ENCODE assay signal across 34 mouse cellular contexts in genomic region chr13:104886308-104887032, GRCm38 (mm10). TPM values are rescaled to one million over a fixed set of nuclear protein-coding genes. Genes with fewer than 3 reads are reported as not detected.
"Had no signal": no experiment of that assay in that cellular context is flagged by ENCODE, and none has a peak within 500 bp of the region (broad histone marks: within the 10 kb centered on the region; RNA-seq: fewer than 3 reads in every experiment).

No protein-coding gene starts in this region.

- H3K27me3 ChIP-seq: heart, embryonic 12.5 days; hindbrain, embryonic 12.5 days; intestine, embryonic 15.5 days; limb, embryonic 13.5 days; limb, embryonic 15.5 days; liver, embryonic 12.5 days had no signal

- H3K27ac ChIP-seq: gastrocnemius, adult 2 months; heart, adult 2 months; hindbrain, embryonic 10.5 days; hindbrain, embryonic 12.5 days; hindbrain, embryonic 14.5 days; intestine, embryonic 15.5 days; layer of hippocampus, adult 2 months; limb, embryonic 13.5 days; limb, embryonic 15.5 days; liver, embryonic 12.5 days; liver, embryonic 14.5 days had no signal

- DNase-seq: gastrocnemius, adult 2 months; gastrocnemius, postnatal 10 days; gastrocnemius, postnatal 25 days; heart, adult 2 months; heart, postnatal 10 days; heart, postnatal 4 days; kidney, adult 18-20 months; kidney, adult 8-10 months; kidney, postnatal 10 days; kidney, postnatal 25 days; kidney, postnatal 4 days; layer of hippocampus, postnatal 36 days; left cerebral cortex, postnatal 4 days had no signal

- H3K9me3 ChIP-seq: heart, embryonic 12.5 days; hindbrain, embryonic 10.5 days; hindbrain, embryonic 12.5 days; intestine, embryonic 15.5 days; limb, embryonic 13.5 days; limb, embryonic 15.5 days; liver, embryonic 12.5 days had no signal

- H3K4me3 ChIP-seq: gastrocnemius, adult 2 months; heart, adult 2 months; heart, embryonic 12.5 days; hindbrain, embryonic 10.5 days; hindbrain, embryonic 12.5 days; intestine, embryonic 15.5 days; layer of hippocampus, adult 2 months; limb, embryonic 13.5 days; limb, embryonic 15.5 days; liver, embryonic 12.5 days had no signal

- H3K4me1 ChIP-seq: heart, embryonic 12.5 days; intestine, embryonic 15.5 days; limb, embryonic 13.5 days; limb, embryonic 15.5 days had no signal

- ATAC-seq: hindbrain, embryonic 16.5 days; inflammation-experienced regulatory T-cells, adult 6 months; intestine, embryonic 15.5 days; intestine, postnatal 0 days; liver, embryonic 12.5 days had no signal

- H3K36me3 ChIP-seq: heart, embryonic 12.5 days; hindbrain, embryonic 10.5 days; hindbrain, embryonic 12.5 days; intestine, embryonic 15.5 days; limb, embryonic 13.5 days; limb, embryonic 15.5 days; liver, embryonic 12.5 days had no signal

RNA-seq across cellular contexts. Expression of gene Shisal2b, which starts 22.8 kb away (rescaled TPM):
- total RNA-seq: gastrocnemius, postnatal 10 days; gastrocnemius, postnatal 4 days; granulocyte monocyte progenitor cell, adult 5-6 weeks; heart, adult 2 months; heart, postnatal 25 days; liver, adult 2 months had no signal
- polyA plus RNA-seq: heart, adult 2 months; heart, embryonic 14.5 days; heart, embryonic 16.5 days; hindbrain, embryonic 10.5 days; limb, embryonic 11.5 days; liver, adult 2 months; liver, embryonic 12.5 days; liver, embryonic 14.5 days; liver, embryonic 16.5 days had no signal
